Mouse (Mus musculus) embryonic fibroblast, embryonic 13.5 days (primary cell): Measurements from ENCODE around the gene Pla2g4e.

Experiments used
- CTCF ChIP-seq: IDR thresholded peaks from 2 replicates; pipeline ENCODE4 v1.5.1; 2011; ENCODE audit warnings: mild to moderate bottlenecking, control low read depth, low read length, moderate library complexity, borderline replicate concordance; ENCODE audit not compliant: insufficient read depth
- POLR2A ChIP-seq: IDR thresholded peaks from 2 replicates; pipeline ENCODE4 v1.6.1; 2011; ENCODE audit warnings: low read depth, mild to moderate bottlenecking, control low read depth, low read length, moderate library complexity

DNA sequence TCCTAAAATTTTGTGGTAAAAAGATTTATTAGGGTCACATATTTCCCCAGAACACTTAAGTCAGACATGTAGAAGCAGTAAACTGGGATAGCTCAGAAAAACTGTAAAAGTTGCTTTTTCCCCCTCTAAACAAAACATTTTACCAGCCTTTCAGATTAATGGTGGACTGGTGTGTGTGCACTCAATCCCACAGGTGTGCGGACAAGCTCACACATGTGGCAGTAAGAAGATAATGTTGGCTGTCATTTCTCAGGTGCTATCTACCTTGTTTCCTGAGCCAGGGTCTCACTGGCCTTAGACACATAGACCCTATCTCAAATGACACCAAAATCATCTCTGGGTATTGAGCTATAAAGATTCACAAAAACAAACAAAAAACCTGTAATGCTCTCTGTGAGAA lies 119.7 kb downstream of the Pla2g4e start:
- no peak for TF ChIP-seq CTCF
- TF ChIP-seq POLR2A = no peak
